Mouse (Mus musculus) CH12.LX (cell line): ENCODE measurements at regions not wholly inside any gene's neighbourhood (a gene's known extent, or its start where the extent isn't known, plus 50 kb on each side); places are given as distances from the start of the nearest gene placed in this dataset.

Source experiments
- KAT2A ChIP-seq: IDR thresholded peaks from 2 replicates; pipeline ENCODE4 v1.6.1; 2012; ENCODE audit warnings: low read length, improper control_type of control experiment, inconsistent platforms; ENCODE audit not compliant: insufficient replicate concordance
- POLR2A ChIP-seq: IDR thresholded peaks from 2 replicates; pipeline ENCODE4 v1.6.1; 2011; ENCODE audit warnings: low read depth, mild to moderate bottlenecking, improper control_type of control experiment, low read length
- POLR2AphosphoS2 ChIP-seq: IDR thresholded peaks from 2 replicates; pipeline ENCODE4 v1.6.1; 2011; ENCODE audit warnings: low read depth, low read length, improper control_type of control experiment
- TCF12 ChIP-seq: IDR thresholded peaks from 2 replicates; pipeline ENCODE4 v1.6.1; 2014; ENCODE audit warnings: low read depth, mild to moderate bottlenecking, inconsistent platforms, low read length, improper control_type of control experiment

DNA sequence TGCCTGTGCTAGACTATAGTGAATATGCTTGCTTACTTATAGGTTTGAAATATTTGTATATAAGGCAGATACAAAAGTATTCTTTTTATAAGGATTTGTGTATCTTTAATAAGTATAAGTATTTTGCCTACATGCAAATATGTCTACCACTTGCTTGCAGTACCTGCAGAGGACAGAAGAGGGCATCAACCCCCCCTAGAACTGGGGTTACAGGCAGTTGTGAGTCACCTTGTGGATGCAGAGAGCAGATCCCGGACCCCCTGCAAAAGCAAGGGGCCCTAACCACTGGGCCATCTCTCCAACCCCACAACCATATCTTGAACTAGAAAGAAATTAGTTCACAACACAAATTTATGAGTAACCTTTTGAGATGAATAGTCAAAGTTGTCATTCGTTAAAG lies 91.3 kb upstream of the Phactr1 start:
- TF ChIP-seq POLR2AphosphoS2 (no peak), TCF12 (no peak), POLR2A (no peak), KAT2A (no peak)
